Mouse (Mus musculus): Measurements from ENCODE around the gene Sgpp2.

DNA sequence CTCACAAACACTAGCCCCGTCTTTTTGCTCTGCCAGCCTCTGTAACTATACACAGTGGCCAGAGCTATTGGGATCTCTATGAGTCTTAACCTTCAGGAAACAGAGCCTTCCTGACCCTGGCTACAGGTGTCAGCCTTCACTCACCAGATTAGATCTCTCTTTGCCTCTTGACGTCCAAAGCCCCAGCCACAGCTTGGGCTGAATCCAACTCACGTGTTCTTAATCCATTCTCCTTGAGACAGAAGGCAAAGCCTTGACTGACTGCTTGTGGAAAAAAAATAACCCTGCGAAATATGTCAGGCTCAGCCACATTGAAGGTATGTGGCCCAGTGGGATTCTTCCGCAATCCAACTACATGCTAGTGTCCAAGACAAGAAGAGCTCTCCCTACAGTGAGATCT lies 57.7 kb downstream of the Sgpp2 start:
- TF ChIP-seq CTCF (IDR thresholded peaks at IDR 0.05; ENCODE audit: insufficient read depth, low read depth, low read length), result no peak
- TF ChIP-seq POLR2A (IDR thresholded peaks at IDR 0.05; ENCODE audit: insufficient read depth, low read depth, low read length), result no peak

All from olfactory bulb, adult 2 months (tissue).